Mouse (Mus musculus) ES-E14 (cell line): ENCODE data around the gene Rflna.

Source experiments
- CHD2 ChIP-seq: IDR thresholded peaks from 2 replicates; pipeline ENCODE4 v1.6.1; 2014; ENCODE audit warnings: mild to moderate bottlenecking, low read depth, low read length, inconsistent platforms
- HCFC1 ChIP-seq: IDR thresholded peaks from 2 replicates; pipeline ENCODE4 v1.6.1; 2012; ENCODE audit warnings: low read length, inconsistent platforms, borderline replicate concordance; ENCODE audit not compliant: insufficient read depth
- MAFK ChIP-seq: IDR thresholded peaks from 2 replicates; pipeline ENCODE4 v1.6.1; 2014; ENCODE audit warnings: mild to moderate bottlenecking, low read depth, low read length, inconsistent platforms; ENCODE audit not compliant: insufficient read depth
- ZC3H11A ChIP-seq: IDR thresholded peaks from 2 replicates; pipeline ENCODE4 v1.6.1; 2012; ENCODE audit warnings: low read depth, mild to moderate bottlenecking, inconsistent platforms, low read length, borderline replicate concordance
- ZNF384 ChIP-seq: IDR thresholded peaks from 2 replicates; pipeline ENCODE4 v1.6.1; 2012; ENCODE audit warnings: low read depth, low read length, inconsistent platforms

- TF ChIP-seq HCFC1 (no peak), ZNF384 (no peak), ZC3H11A (no peak), CHD2 (no peak), MAFK (no peak)
Observed at GRCm38 (mm10) chr5:125005871-125006652, 3.0 kb downstream of the Rflna start.
